Mouse (Mus musculus) heart, adult 2 months (tissue): ENCODE results near the gene Slc12a5.
A peak's percentile ranks its signal among the peaks of the same experiment; 100 is the strongest.

Source experiments
- CTCF ChIP-seq: fragments of 200-600 bp; IDR thresholded peaks from 2 replicates; pipeline ENCODE4 v1.8.1; 2022; ENCODE audit warnings: antibody characterized with exemption, mild to moderate bottlenecking, moderate library complexity
- EP300 ChIP-seq: fragments of 200-500 bp; IDR thresholded peaks from 2 replicates; pipeline ENCODE4 v1.6.1; 2011; ENCODE audit warnings: low read depth, low read length, control low read depth; ENCODE audit not compliant: insufficient read depth
- POLR2A ChIP-seq: fragments of 200-500 bp; IDR thresholded peaks from 2 replicates; pipeline ENCODE4 v1.6.1; 2011; ENCODE audit warnings: mild to moderate bottlenecking, low read depth, low read length, control low read depth; ENCODE audit not compliant: insufficient read depth

DNA sequence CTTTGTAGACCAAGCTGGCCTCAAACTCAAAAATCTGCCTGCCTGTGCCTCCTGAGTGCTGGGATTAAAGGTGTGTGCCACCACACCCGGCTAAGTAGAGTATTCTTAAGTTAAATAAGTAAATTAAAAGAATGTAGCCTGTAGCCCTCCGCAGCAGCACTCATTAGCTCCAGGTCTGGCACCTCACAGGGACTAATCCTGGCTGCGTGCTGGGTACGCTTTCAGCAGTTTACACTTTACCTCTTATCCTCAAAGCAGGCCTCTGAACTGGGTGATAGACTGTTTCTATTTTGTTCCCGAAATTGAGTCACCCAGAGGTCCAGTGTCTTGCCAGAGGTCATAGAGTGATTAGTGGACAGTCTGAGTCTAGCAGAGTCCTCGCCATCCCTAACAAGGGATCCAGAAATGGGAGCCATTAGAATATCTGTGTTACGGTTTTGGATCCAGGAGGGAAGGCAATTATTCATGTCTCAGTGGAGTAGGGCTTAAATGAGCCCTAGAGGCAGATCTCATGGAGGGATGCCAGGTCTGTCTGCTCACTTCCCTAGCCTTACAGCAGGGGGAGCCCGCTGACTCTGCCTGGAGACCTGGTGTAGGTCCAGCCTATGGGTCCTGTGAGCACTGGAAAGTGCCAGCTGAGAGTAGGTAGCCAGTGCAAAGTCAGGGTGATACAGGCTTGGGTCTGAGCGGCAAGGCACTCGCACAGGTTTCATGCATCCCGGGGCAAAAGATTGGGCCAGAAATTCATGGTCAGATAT, 36.3 kb upstream of the Slc12a5 start:
- TF ChIP-seq CTCF (no peak; the same call in 1 of the 2 replicates), EP300 (peak; percentile 54; the same call in 1 of the 2 replicates), POLR2A (no peak)
